Mouse (Mus musculus) c-Kit-positive CD71-positive TER-119-negative erythroid progenitor cells, embryonic 14.5 days (primary cell): ENCODE data around the gene Tnfrsf26.

Source experiments
- DNase-seq: peaks from one replicate; pipeline ENCODE4 v3.0.0-alpha.2; 2013; ENCODE audit warnings: low read depth

Tnfrsf26 gene

GRCm38 (mm10) chr7:143599428-143600230 is 28.9 kb downstream of the Tnfrsf26 start, which contains the start of gene Cars:
Gene Cars (minus strand): TSS chr7:143600090.
- DNase-seq = peak; percentile 95

- no peak for DNase-seq
Measured at GRCm38 (mm10) chr7:143594865-143595264, 33.7 kb downstream of the Tnfrsf26 start.

GRCm38 (mm10) chr7:143592255-143592654 is 36.3 kb downstream of the Tnfrsf26 start:
- no peak for DNase-seq

- no peak for DNase-seq
Measured at GRCm38 (mm10) chr7:143588006-143588405, 40.5 kb downstream of the Tnfrsf26 start.

- no peak for DNase-seq
Measured at GRCm38 (mm10) chr7:143587586-143587985, 40.9 kb downstream of the Tnfrsf26 start.

- peak; percentile 56 for DNase-seq
Measured at GRCm38 (mm10) chr7:143583956-143584355, 44.6 kb downstream of the Tnfrsf26 start.

GRCm38 (mm10) chr7:143583025-143583424 is 45.5 kb downstream of the Tnfrsf26 start:
- DNase-seq = no peak

DNA sequence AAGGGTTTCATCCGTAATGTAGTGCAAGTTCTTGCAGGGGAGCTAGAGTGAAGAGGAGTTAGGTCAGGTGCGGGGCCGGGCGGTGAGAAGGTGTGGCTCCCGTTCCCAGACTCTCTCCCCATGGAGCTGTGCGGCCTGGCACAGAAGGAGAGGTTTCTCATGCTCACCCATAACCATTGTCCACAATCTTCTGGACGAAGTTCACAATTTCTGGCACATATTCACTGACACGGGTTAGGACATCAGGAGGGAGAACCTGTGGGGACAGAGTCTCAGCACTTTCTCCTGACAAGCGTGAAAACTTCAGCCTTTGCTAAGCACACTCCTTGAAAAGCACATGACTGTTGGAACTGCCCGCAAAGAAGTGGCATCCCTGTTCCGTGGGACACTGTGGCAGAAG is 52.8 kb downstream of the Tnfrsf26 start:
- DNase-seq = no peak

DNA sequence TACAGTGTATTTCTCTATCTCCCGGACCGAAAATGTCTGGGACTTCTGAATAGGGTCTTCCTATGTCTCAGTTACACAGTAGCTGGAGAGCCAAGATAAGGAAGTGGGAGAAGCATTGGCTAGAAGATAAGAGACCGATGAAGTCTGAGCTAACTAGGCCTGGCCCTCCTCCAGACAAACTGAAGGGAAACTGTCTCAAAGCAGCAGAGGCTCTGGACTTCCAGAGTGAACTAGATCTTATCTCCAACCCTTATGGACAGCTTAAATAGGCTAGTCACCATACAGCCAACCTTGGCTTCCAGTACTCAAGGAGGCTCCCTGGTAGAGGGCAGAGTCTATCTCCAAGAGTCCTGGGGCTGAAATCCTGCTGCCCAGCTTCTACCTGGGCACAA is 62.9 kb downstream of the Tnfrsf26 start:
- DNase-seq = peak; percentile 67

- DNase-seq = no peak
Measured at GRCm38 (mm10) chr7:143565015-143565647, 63.4 kb downstream of the Tnfrsf26 start.

DNA sequence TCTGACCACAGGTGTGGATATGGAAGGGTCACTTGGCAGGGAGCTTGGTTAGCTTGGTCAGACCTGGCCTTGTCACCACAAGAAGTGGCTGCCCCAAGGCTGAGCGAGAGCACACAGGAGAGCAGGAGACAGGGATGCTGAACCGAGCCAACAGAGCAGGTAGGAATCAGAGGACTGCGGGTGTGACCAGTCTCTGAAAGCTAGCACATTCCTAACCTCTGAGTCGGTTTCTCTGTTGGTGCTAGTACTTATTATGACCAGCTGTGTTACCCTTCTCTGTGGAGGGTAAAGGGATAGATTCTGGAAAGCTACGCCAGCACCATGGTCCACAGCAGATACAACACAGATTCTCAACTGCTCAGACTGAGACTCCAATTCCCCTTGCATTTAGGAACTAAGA is 64.7 kb downstream of the Tnfrsf26 start:
- DNase-seq = no peak
